Mouse (Mus musculus) embryonic facial prominence, embryonic 13.5 days (tissue): Measurements from ENCODE around the gene Gm9376. TPM values are rescaled to one million over a fixed set of nuclear protein-coding genes. Genes with fewer than 3 reads are reported as not detected.

Experiments
- microRNA-seq: library from miRNA; unstranded; fragments of <30 nt; microRNA quantifications from one replicate; pipeline ENCODE4, GENCODE M21; 2016
- polyA plus RNA-seq: library from polyadenylated mRNA; unstranded; fragments of >200 nt; fragmentation: Nextera tagmentation; extraction: Ambion mirVana; gene quantifications from 2 replicates; pipeline ENCODE4 v1.2.1, GENCODE M21; 2015

Gene Gm9376
- polyA plus RNA-seq, 1 experiment from 2014 or later = not detected

Small RNA genes within 50 kb of the gene (microRNA-seq; reads per million reads assigned to microRNA genes)
- not detected for gene Mir6241

Other genes with a start within 250 kb of the Gm9376 start
- 6.8 and 7.5 TPM in 2 replicates for gene Dct, start 214.7 kb upstream of the Gm9376 start, polyA plus RNA-seq
- gene Tgds, start 134.2 kb upstream of the Gm9376 start, polyA plus RNA-seq = 35.2 and 39.5 TPM in 2 replicates
- 61.1 and 63.7 TPM in 2 replicates for gene Gpr180, start 129.8 kb upstream of the Gm9376 start, polyA plus RNA-seq
- 6.3 and 6.6 TPM in 2 replicates for gene Sox21, start 29.9 kb upstream of the Gm9376 start, polyA plus RNA-seq